Mouse (Mus musculus) forebrain, embryonic 11.5 days (tissue): Measurements from ENCODE around the gene Nfkbie. TPM values are rescaled to one million over a fixed set of nuclear protein-coding genes. Genes with fewer than 3 reads are reported as not detected.

ENCODE experiments used
- ATAC-seq: fragments of 200-750 bp; cut with Nextera tagmentation; replicated peaks from 2 replicates; pipeline ENCODE4 v1.8.0; 2017; ENCODE audit warnings: moderate TSS enrichment; ENCODE audit not compliant: low FRiP score
- DNase-seq: peaks from one replicate; pipeline ENCODE4 v3.0.0-alpha.2; 2017; ENCODE audit warnings: low spot score
- H3K27ac ChIP-seq: fragments of 300-500 bp; sonication (generic); 2 replicates; pipeline ENCODE4 v1.5.1; 2014; ENCODE audit warnings: low read depth, low read length
- H3K27me3 ChIP-seq: fragments of 300-500 bp; sonication (generic); 2 replicates; pipeline ENCODE4 v1.6.1; 2014; ENCODE audit warnings: mild to moderate bottlenecking, low read length, mixed read lengths; ENCODE audit not compliant: control insufficient read depth, insufficient read depth
- H3K36me3 ChIP-seq: fragments of 300-500 bp; sonication (generic); 2 replicates; pipeline ENCODE4 v1.6.1; 2014; ENCODE audit warnings: mild to moderate bottlenecking, low read length, moderate library complexity, mixed read lengths; ENCODE audit not compliant: control insufficient read depth, insufficient read depth
- H3K4me1 ChIP-seq: fragments of 300-500 bp; sonication (generic); replicated peaks from 2 replicates; pipeline ENCODE4 v1.6.1; 2014; ENCODE audit warnings: low read length, mixed read lengths; ENCODE audit not compliant: control insufficient read depth, insufficient read depth
- H3K4me2 ChIP-seq: fragments of 300-500 bp; sonication (generic); 2 replicates; pipeline ENCODE4 v1.6.1; 2014; ENCODE audit warnings: low read depth, mild to moderate bottlenecking, low read length, moderate library complexity, mixed read lengths; ENCODE audit not compliant: severe bottlenecking
- H3K4me3 ChIP-seq: fragments of 300-500 bp; sonication (generic); 2 replicates; pipeline ENCODE4 v1.5.1; 2014; ENCODE audit warnings: low read depth, low read length
- H3K9ac ChIP-seq: fragments of 300-500 bp; sonication (generic); 2 replicates; pipeline ENCODE4 v1.6.1; 2014; ENCODE audit warnings: low read length
- H3K9me3 ChIP-seq: fragments of 300-500 bp; sonication (generic); 2 replicates; pipeline ENCODE4 v1.6.1; 2016; ENCODE audit warnings: low read length, mixed read lengths; ENCODE audit not compliant: control insufficient read depth
- WGBS: fragments of 180-500 bp; shearing (Covaris S2); extraction: QIAGEN DNeasy Blood & Tissue Kit; methylation state at CpG from one replicate; pipeline ENCODE4 v1.1.7; 2014; 5-methylcytosine and 5-hydroxymethylcytosine counted together
- polyA plus RNA-seq: library from polyadenylated mRNA; unstranded; fragments of >200 nt; fragmentation: Nextera tagmentation; extraction: Ambion mirVana; gene quantifications from 2 replicates; pipeline ENCODE4 v1.2.1, GENCODE M21; 2014

Nfkbie gene
- polyA plus RNA-seq, 1 experiment from 2014 or later, result 6.0 TPM

- no peak for DNase-seq
These were observed 28.8 kb downstream of the Nfkbie start for GRCm38 (mm10) chr17:45584096-45584896.

GRCm38 (mm10) chr17:45584939-45585678 is 29.6 kb downstream of the Nfkbie start:
- WGBS, result 22% methylated on average over 14 of the region's 14 CpGs
- ATAC-seq, result peak; percentile 40
- H3K4me2 ChIP-seq, result no peak overlapping the region

More at GRCm38 (mm10) chr17:45584096-45584896, 28.8 kb downstream of the Nfkbie start:
- Histone ChIP-seq H3K9ac (peak overlapping the region; percentile 41), H3K4me2 (no peak overlapping the region), H3K27me3 (no peaks in the 10 kb centered on the region), H3K36me3 (no peaks in the 10 kb centered on the region), H3K9me3 (no peaks in the 10 kb centered on the region), H3K27ac (no peak overlapping the region; the same call in 1 of the 2 replicates), H3K4me3 (no peak overlapping the region), H3K4me1 (peaks cover 7% of the 10 kb centered on the region; the same call in 1 of the 2 replicates)
- peak; percentile 37; the same call in 1 of the 2 replicates for ATAC-seq
- 33% methylated on average over 12 of the region's 12 CpGs for WGBS

DNA sequence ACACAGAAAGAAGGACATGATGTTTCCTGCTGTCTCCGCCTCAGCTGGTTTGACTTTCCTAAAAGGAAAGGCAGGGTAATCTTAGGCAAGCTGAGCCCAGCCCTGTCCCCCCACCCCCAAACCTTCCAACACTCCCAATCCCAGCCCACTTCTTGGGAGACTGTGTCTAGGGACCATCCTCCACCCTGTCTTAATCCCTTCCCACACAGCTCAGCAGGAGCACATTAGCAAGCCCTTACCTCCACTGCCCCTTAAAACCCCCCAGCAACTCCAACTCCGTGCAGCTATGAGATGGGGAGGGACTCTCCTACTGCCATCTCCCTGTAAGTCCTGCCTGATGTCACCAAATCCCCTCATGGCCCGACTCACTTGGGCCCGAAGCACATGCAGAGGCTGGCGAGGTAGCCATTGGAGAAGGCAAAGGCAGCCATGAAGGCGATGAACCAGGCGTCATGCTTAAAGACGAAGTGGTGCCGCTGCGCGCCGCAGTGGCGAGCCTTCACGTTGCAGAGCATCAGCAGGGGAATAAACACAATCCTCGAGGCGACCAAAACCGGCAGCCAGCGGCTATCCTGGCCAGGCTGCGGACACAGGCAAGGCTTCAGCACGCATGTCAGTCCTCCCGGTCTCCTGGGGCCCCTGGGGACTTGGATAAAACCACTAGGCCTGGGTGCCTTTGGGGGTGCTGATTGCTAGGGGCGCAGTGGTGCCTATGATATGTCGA is 30.4 kb downstream of the Nfkbie start:
- no peak overlapping the region for H3K4me3 ChIP-seq
- 61% methylated on average over 23 of the region's 23 CpGs for WGBS

More at GRCm38 (mm10) chr17:45584939-45585678, 29.6 kb downstream of the Nfkbie start:
- peaks cover 7% of the 10 kb centered on the region; the same call in 1 of the 2 replicates for H3K4me1 ChIP-seq
- peak overlapping the region; percentile 41 for H3K9ac ChIP-seq
- DNase-seq, result peak; percentile 90
- no peak overlapping the region for H3K27ac ChIP-seq
- no peak overlapping the region for H3K4me3 ChIP-seq
- H3K9me3 ChIP-seq, result no peaks in the 10 kb centered on the region
- H3K36me3 ChIP-seq, result no peaks in the 10 kb centered on the region
- no peaks in the 10 kb centered on the region for H3K27me3 ChIP-seq

GRCm38 (mm10) chr17:45586449-45586837 is 30.9 kb downstream of the Nfkbie start:
- H3K4me1 ChIP-seq, result peaks cover 7% of the 10 kb centered on the region; the same call in 1 of the 2 replicates
- H3K27me3 ChIP-seq, result no peaks in the 10 kb centered on the region
- no peak overlapping the region for H3K9ac ChIP-seq
- ATAC-seq (no peak), DNase-seq (no peak)
- H3K9me3 ChIP-seq, result no peaks in the 10 kb centered on the region
- no peak overlapping the region for H3K4me2 ChIP-seq
- 94% methylated on average over 3 of the region's 3 CpGs for WGBS
- no peak overlapping the region for H3K27ac ChIP-seq
- H3K36me3 ChIP-seq, result no peaks in the 10 kb centered on the region
- no peak overlapping the region for H3K4me3 ChIP-seq

More for the DNA sequence above, 30.4 kb downstream of the Nfkbie start:
- H3K4me2 ChIP-seq, result no peak overlapping the region
- H3K4me1 ChIP-seq, result peaks cover 7% of the 10 kb centered on the region; the same call in 1 of the 2 replicates
- no peaks in the 10 kb centered on the region for H3K36me3 ChIP-seq
- DNase-seq (no peak), ATAC-seq (no peak)
- H3K9me3 ChIP-seq, result no peaks in the 10 kb centered on the region
- H3K27me3 ChIP-seq, result no peaks in the 10 kb centered on the region
- no peak overlapping the region for H3K27ac ChIP-seq
- H3K9ac ChIP-seq, result no peak overlapping the region

DNA sequence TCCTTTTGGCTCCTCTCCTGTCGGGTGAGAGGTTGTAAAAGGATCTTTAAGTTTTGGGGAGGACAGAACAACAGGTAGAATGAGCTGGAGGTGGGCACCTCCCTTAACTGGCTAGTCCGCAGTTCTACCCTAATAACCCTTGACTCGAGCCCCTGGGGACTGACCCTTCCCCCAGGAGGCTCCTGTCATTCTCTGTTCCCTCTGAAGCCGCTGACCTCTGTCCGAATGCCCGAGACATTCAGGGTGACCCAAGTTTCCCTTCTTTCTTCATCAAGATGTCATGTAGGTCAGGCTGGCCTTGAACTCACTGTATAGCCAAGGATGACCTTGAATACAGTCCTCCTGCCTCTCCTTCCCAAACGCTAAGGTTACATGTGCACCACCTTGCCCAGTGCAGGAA is 32.9 kb downstream of the Nfkbie start:
- peaks cover 7% of the 10 kb centered on the region; the same call in 1 of the 2 replicates for H3K4me1 ChIP-seq
- ATAC-seq, result no peak
- H3K36me3 ChIP-seq, result no peaks in the 10 kb centered on the region
- DNase-seq, result no peak
- no peak overlapping the region for H3K27ac ChIP-seq
- H3K9ac ChIP-seq, result no peak overlapping the region
- H3K4me2 ChIP-seq, result no peak overlapping the region
- no peak overlapping the region for H3K4me3 ChIP-seq
- peaks cover under 1% of the 10 kb centered on the region; the same call in 1 of the 2 replicates for H3K27me3 ChIP-seq
- H3K9me3 ChIP-seq, result no peaks in the 10 kb centered on the region
- WGBS, result 94% methylated on average over 7 of the region's 7 CpGs

DNA sequence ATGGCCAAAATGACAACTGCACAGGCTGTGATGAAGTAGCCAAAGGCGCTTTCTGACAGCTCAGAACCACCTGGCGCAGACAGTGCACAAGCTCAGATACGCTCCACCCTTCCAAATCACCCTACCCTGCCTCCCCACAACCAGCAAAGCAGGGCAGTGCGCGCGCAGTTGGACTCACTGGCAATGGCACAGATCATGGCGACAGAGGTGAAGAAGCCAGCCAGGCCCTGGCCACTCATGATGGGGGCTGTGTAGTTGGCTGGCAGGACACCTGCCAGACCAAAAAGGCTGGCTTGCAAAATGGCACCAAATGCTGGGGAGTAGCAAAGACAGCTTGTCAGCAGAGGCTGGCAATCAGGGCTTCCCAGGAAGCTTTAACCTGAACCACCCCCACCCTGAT is 33.7 kb downstream of the Nfkbie start:
- Histone ChIP-seq H3K9ac (no peak overlapping the region), H3K4me1 (peaks cover 5% of the 10 kb centered on the region; the same call in 1 of the 2 replicates), H3K4me3 (no peak overlapping the region), H3K27ac (no peak overlapping the region), H3K27me3 (peaks cover 6% of the 10 kb centered on the region), H3K36me3 (no peaks in the 10 kb centered on the region), H3K9me3 (no peaks in the 10 kb centered on the region), H3K4me2 (no peak overlapping the region)
- DNase-seq (peak; percentile 37), ATAC-seq (no peak)
- WGBS, result 98% methylated on average over 7 of the region's 7 CpGs

DNA sequence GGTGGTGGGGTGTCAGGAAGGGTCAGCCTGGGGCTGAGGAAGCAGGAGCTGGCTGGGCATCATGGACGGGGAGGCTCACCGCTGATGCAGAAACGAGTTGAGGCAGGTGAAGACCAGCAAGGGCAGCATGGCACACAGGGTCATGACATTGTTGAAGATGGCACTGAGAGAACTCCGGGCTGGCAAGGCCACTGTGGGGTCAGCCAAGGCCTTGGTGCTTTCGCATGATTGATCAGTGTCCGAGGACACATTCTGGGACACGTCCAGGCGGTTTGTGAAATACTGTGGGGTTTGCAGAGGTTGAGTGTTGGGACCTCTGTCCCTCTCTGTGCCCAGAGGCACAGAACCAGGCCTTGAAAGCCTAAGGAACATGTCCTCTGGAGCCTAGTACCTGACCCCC is 34.3 kb downstream of the Nfkbie start:
- peaks cover under 1% of the 10 kb centered on the region; the same call in 1 of the 2 replicates for H3K4me1 ChIP-seq
- no peaks in the 10 kb centered on the region for H3K9me3 ChIP-seq
- no peaks in the 10 kb centered on the region for H3K36me3 ChIP-seq
- H3K27ac ChIP-seq, result no peak overlapping the region
- peaks cover 12% of the 10 kb centered on the region for H3K27me3 ChIP-seq
- no peak overlapping the region for H3K4me2 ChIP-seq
- DNase-seq (no peak), ATAC-seq (no peak)
- no peak overlapping the region for H3K4me3 ChIP-seq
- WGBS, result 91% methylated on average over 8 of the region's 8 CpGs
- H3K9ac ChIP-seq, result no peak overlapping the region

- DNase-seq (peak; percentile 41), ATAC-seq (no peak)
- Histone ChIP-seq H3K4me3 (no peak overlapping the region), H3K27me3 (peaks cover 13% of the 10 kb centered on the region), H3K27ac (no peak overlapping the region), H3K36me3 (no peaks in the 10 kb centered on the region), H3K4me1 (peaks cover 5% of the 10 kb centered on the region; the same call in 1 of the 2 replicates), H3K9ac (no peak overlapping the region), H3K4me2 (no peak overlapping the region), H3K9me3 (no peaks in the 10 kb centered on the region)
- 80% methylated on average over 6 of the region's 6 CpGs for WGBS
These were observed 34.9 kb downstream of the Nfkbie start for GRCm38 (mm10) chr17:45590410-45590809.
